Mouse (Mus musculus): ENCODE data around the gene Dedd2. TPM values are rescaled to one million over a fixed set of nuclear protein-coding genes. Genes with fewer than 3 reads are reported as not detected.

Dedd2 gene
- total and polyA plus RNA-seq, 3 experiments, result 25.2 to 36.6 TPM; not detected in 1

- TF ChIP-seq MAX (IDR thresholded peaks at IDR 0.05; ENCODE audit: low read length) (peak; percentile 16; the same call in 1 of the 2 replicates), ZMIZ1 (IDR thresholded peaks at IDR 0.05; ENCODE audit: low read depth, low read length) (no peak), SMC3 (IDR thresholded peaks at IDR 0.05; ENCODE audit: low read depth, low read length) (no peak), GABPA (IDR thresholded peaks at IDR 0.05; ENCODE audit: low read depth, low read length) (no peak)
These were observed 29.1 kb upstream of the Dedd2 start (continued) for GRCm38 (mm10) chr7:25249314-25250140.

- DNase-seq (ENCODE audit: low read depth, low spot score), result peak; percentile 62
- Histone ChIP-seq H3K4me1 (ENCODE audit: control insufficient read depth in 1 of 2, insufficient read depth in 2 of 2, low read length in 2 of 2) (peaks cover 0 to 7% of the 10 kb centered on the region in 2 experiments; a peak in 3 of 4 replicates), H3K79me2 (ENCODE audit: control insufficient read depth, insufficient read depth, low read length, poor library complexity) (peaks cover 32% of the 10 kb centered on the region), H3K27ac (ENCODE audit: control insufficient read depth, low read depth, low read length) (peak overlapping the region; percentile 29), H3K27me3 (ENCODE audit: control insufficient read depth in 1 of 2, insufficient read depth in 2 of 2, low read length in 2 of 2) (no peaks in the 10 kb centered on the region), H3K36me3 (ENCODE audit: control insufficient read depth in 1 of 2, insufficient read depth in 2 of 2, low read length in 2 of 2) (peaks cover 0 to 2% of the 10 kb centered on the region in 2 experiments; a peak in 3 of 4 replicates), H3K9ac (ENCODE audit: control insufficient read depth, low read depth, low read length, poor library complexity, severe bottlenecking) (peak overlapping the region; percentile 88), H3K9me3 (replicated peaks; ENCODE audit: insufficient read depth, low read length) (no peaks in the 10 kb centered on the region), H3K4me3 (ENCODE audit: control insufficient read depth in 1 of 2, insufficient read depth in 1 of 2, low read depth in 2 of 2, low read length in 2 of 2) (peak overlapping the region; percentile 55 to 99)
- TF ChIP-seq GABPA (IDR thresholded peaks at IDR 0.05; ENCODE audit: low read depth, low read length) (no peak), POLR2AphosphoS2 (IDR thresholded peaks at IDR 0.05; ENCODE audit: low read length) (no peak), MAFK (IDR thresholded peaks at IDR 0.05; ENCODE audit: borderline replicate concordance, low read depth, low read length) (no peak), CHD1 (IDR thresholded peaks at IDR 0.05; ENCODE audit: low read depth, low read length) (no peak), RAD21 (IDR thresholded peaks at IDR 0.05; ENCODE audit: low read depth, low read length) (no peak), SIN3A (IDR thresholded peaks at IDR 0.05; ENCODE audit: low read length) (peak; percentile 32; the same call in 1 of the 2 replicates), USF1 (IDR thresholded peaks at IDR 0.05; ENCODE audit: low read depth, low read length) (0 out of 2 replicates have a peak, but pooled peaks have one; percentile 39), UBTF (IDR thresholded peaks at IDR 0.05; ENCODE audit: borderline replicate concordance, insufficient read depth, low read depth, low read length) (no peak), MAX (IDR thresholded peaks at IDR 0.05; ENCODE audit: low read length) (no peak), ZNF384 (IDR thresholded peaks at IDR 0.05; ENCODE audit: low read depth, low read length) (no peak), CHD2 (IDR thresholded peaks at IDR 0.05; ENCODE audit: low read length) (no peak), EP300 (IDR thresholded peaks at IDR 0.05; ENCODE audit: low read depth in 1 of 2, low read length in 2 of 2) (no peak), TAL1 (IDR thresholded peaks at IDR 0.05; ENCODE audit: low read length) (no peak), MAZ (IDR thresholded peaks at IDR 0.05; ENCODE audit: low read depth, low read length) (no peak), POLR2A (IDR thresholded peaks at IDR 0.05; ENCODE audit: control insufficient read depth in 1 of 2, insufficient read depth in 1 of 2, low read depth in 1 of 2, low read length in 2 of 2, poor library complexity in 1 of 2) (peak in 1 of 2 experiments; percentile 32; a peak in 1 of 4 replicates), ZMIZ1 (IDR thresholded peaks at IDR 0.05; ENCODE audit: low read depth, low read length) (no peak), ZKSCAN1 (IDR thresholded peaks at IDR 0.05; ENCODE audit: low read depth, low read length) (no peak), BHLHE40 (IDR thresholded peaks at IDR 0.05; ENCODE audit: borderline replicate concordance, low read depth, low read length) (no peak), KAT2A (conservative IDR thresholded peaks at IDR 0.05; ENCODE audit: low read depth, low read length) (no peak), ETS1 (IDR thresholded peaks at IDR 0.05; ENCODE audit: low read depth, low read length) (no peak), SMC3 (IDR thresholded peaks at IDR 0.05; ENCODE audit: low read depth, low read length) (no peak), NRF1 (IDR thresholded peaks at IDR 0.05; ENCODE audit: insufficient read depth, low read depth, low read length, poor library complexity, severe bottlenecking) (no peak)
These were observed 28.5 kb upstream of the Dedd2 start for GRCm38 (mm10) chr7:25248846-25249313.
